Mouse (Mus musculus) neural tube, embryonic 14.5 days (tissue): Measurements from ENCODE around the gene Osbpl8. TPM values are rescaled to one million over a fixed set of nuclear protein-coding genes. Genes with fewer than 3 reads are reported as not detected.
"Not testable (repeated sequence)": the region's sequence is repeated elsewhere in the genome, so short reads cannot be mapped to it uniquely, and the experiment has no call there.

Experiments
- ATAC-seq: fragments of 200-750 bp; cut with Nextera tagmentation; 2 replicates; pipeline ENCODE4 v1.8.0; 2017; ENCODE audit warnings: low read depth, mild to moderate bottlenecking, moderate TSS enrichment, moderate library complexity
- H3K27ac ChIP-seq: fragments of 300-500 bp; sonication (generic); 2 replicates; pipeline ENCODE4 v1.5.1; 2014; ENCODE audit warnings: low read depth, mild to moderate bottlenecking, control low read depth, low read length, moderate library complexity, mixed read lengths
- H3K27me3 ChIP-seq: fragments of 300-500 bp; sonication (generic); 2 replicates; pipeline ENCODE4 v1.6.1; 2014; ENCODE audit warnings: low read length; ENCODE audit not compliant: control insufficient read depth, insufficient read depth
- H3K36me3 ChIP-seq: fragments of 300-500 bp; sonication (generic); 2 replicates; pipeline ENCODE4 v1.6.1; 2014; ENCODE audit warnings: low read length, mixed read lengths; ENCODE audit not compliant: control insufficient read depth, insufficient read depth
- H3K4me1 ChIP-seq: fragments of 300-500 bp; sonication (generic); 2 replicates; pipeline ENCODE4 v1.6.1; 2014; ENCODE audit warnings: low read length; ENCODE audit not compliant: control insufficient read depth, insufficient read depth
- H3K4me2 ChIP-seq: fragments of 300-500 bp; sonication (generic); 2 replicates; pipeline ENCODE4 v1.6.1; 2014; ENCODE audit warnings: mild to moderate bottlenecking, low read depth, low read length, control low read depth
- H3K4me3 ChIP-seq: fragments of 300-500 bp; sonication (generic); 2 replicates; pipeline ENCODE4 v1.5.1; 2014; ENCODE audit warnings: low read depth, low read length, control low read depth, mixed read lengths
- H3K9ac ChIP-seq: fragments of 300-500 bp; sonication (generic); replicated peaks from 2 replicates; pipeline ENCODE4 v1.6.1; 2014; ENCODE audit warnings: low read depth, mild to moderate bottlenecking, control low read depth, low read length, mixed read lengths
- H3K9me3 ChIP-seq: fragments of 300-500 bp; sonication (generic); 2 replicates; pipeline ENCODE4 v1.6.1; 2016; ENCODE audit warnings: low read length; ENCODE audit not compliant: control insufficient read depth
- WGBS: fragments of 180-500 bp; shearing (Covaris S2); extraction: QIAGEN DNeasy Blood & Tissue Kit; methylation state at CpG from one replicate; pipeline ENCODE4 v1.1.7; 2014; 5-methylcytosine and 5-hydroxymethylcytosine counted together
- polyA plus RNA-seq: library from polyadenylated mRNA; unstranded; fragments of >200 nt; fragmentation: Nextera tagmentation; extraction: Ambion mirVana; gene quantifications from 2 replicates; pipeline ENCODE4 v1.2.1, GENCODE M21; 2014

Osbpl8 gene
- polyA plus RNA-seq, 1 experiment from 2014 or later = 24.0 TPM

GRCm38 (mm10) chr10:111214084-111214483, 49.5 kb downstream of the Osbpl8 start:
- Histone ChIP-seq H3K4me2 (no peak overlapping the region), H3K9ac (no peak overlapping the region), H3K4me3 (no peak overlapping the region), H3K27ac (no peak overlapping the region), H3K4me1 (no peaks in the 10 kb centered on the region), H3K27me3 (no peaks in the 10 kb centered on the region), H3K36me3 (no peaks in the 10 kb centered on the region), H3K9me3 (no peaks in the 10 kb centered on the region)
- 97% methylated on average over 3 of the region's 3 CpGs for WGBS
- no peak for ATAC-seq

DNA sequence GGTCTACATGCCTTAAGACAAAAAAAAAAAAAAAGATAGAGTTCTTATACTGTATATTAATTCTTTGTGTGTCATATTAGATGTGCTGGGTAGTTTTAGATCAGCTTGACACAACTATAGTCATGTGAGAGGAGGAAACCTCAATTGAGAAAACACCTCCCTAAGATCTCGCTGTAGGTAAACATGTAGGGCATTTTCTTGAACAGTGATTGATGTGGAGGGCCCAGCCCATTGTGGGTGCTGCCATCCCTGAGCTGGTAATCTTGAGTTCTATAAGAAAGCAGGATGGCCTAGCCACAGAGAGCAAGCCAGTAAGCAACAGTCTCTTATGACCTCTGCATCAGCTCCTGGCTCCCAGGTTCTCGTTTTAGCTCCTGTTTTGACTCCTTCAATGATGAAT, 50.1 kb downstream of the Osbpl8 start:
- Histone ChIP-seq H3K27ac (no peak overlapping the region), H3K4me1 (no peaks in the 10 kb centered on the region), H3K9ac (no peak overlapping the region), H3K9me3 (no peaks in the 10 kb centered on the region), H3K4me2 (no peak overlapping the region), H3K36me3 (no peaks in the 10 kb centered on the region), H3K4me3 (no peak overlapping the region), H3K27me3 (no peaks in the 10 kb centered on the region)
- ATAC-seq = no peak
- 88% methylated on average over 2 of the region's 2 CpGs for WGBS

DNA sequence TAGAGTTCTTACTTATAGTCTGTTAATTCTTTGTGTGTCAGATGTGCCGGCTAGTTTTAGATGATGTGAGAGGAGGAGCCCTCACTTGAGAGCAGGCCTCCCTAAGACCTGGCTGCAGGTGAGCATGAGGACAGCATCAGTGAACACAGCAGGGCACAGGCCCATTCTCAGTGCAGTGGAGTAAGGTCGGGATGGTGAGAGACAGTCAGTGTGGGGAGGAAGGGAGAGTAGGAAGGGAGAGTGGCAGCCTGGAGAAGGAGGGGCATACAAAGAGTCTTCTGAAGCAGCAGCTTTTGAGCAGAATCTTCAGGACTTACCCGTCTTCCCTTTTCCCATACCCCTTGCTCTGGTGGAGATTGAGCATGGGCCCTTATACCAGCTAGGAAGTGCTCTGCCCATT, 51.0 kb downstream of the Osbpl8 start:
- H3K4me1 ChIP-seq = no peaks in the 10 kb centered on the region
- no peaks in the 10 kb centered on the region for H3K9me3 ChIP-seq
- WGBS = 77% methylated on average over 3 of the region's 3 CpGs
- no peaks in the 10 kb centered on the region for H3K36me3 ChIP-seq
- no peak overlapping the region for H3K27ac ChIP-seq
- H3K27me3 ChIP-seq = no peaks in the 10 kb centered on the region
- no peak overlapping the region for H3K4me3 ChIP-seq
- no peak overlapping the region for H3K9ac ChIP-seq
- H3K4me2 ChIP-seq = no peak overlapping the region
- ATAC-seq = no peak

- no peak overlapping the region for H3K4me3 ChIP-seq
- H3K9me3 ChIP-seq = no peaks in the 10 kb centered on the region
- no peak overlapping the region for H3K4me2 ChIP-seq
- H3K4me1 ChIP-seq = no peaks in the 10 kb centered on the region
- no peaks in the 10 kb centered on the region for H3K27me3 ChIP-seq
- ATAC-seq = no peak
- WGBS = 85% methylated on average over 3 of the region's 3 CpGs
- H3K36me3 ChIP-seq = no peaks in the 10 kb centered on the region
- no peak overlapping the region for H3K9ac ChIP-seq
- H3K27ac ChIP-seq = no peak overlapping the region
Measured at GRCm38 (mm10) chr10:111216111-111216510, 51.6 kb downstream of the Osbpl8 start.

- no peak for ATAC-seq
- WGBS = 81% methylated on average over 6 of the region's 6 CpGs
- Histone ChIP-seq H3K4me2 (no peak overlapping the region), H3K4me3 (no peak overlapping the region), H3K27me3 (no peaks in the 10 kb centered on the region), H3K27ac (no peak overlapping the region), H3K36me3 (no peaks in the 10 kb centered on the region), H3K9me3 (no peaks in the 10 kb centered on the region), H3K4me1 (no peaks in the 10 kb centered on the region), H3K9ac (no peak overlapping the region)
Measured at GRCm38 (mm10) chr10:111222535-111222934, 58.0 kb downstream of the Osbpl8 start.

DNA sequence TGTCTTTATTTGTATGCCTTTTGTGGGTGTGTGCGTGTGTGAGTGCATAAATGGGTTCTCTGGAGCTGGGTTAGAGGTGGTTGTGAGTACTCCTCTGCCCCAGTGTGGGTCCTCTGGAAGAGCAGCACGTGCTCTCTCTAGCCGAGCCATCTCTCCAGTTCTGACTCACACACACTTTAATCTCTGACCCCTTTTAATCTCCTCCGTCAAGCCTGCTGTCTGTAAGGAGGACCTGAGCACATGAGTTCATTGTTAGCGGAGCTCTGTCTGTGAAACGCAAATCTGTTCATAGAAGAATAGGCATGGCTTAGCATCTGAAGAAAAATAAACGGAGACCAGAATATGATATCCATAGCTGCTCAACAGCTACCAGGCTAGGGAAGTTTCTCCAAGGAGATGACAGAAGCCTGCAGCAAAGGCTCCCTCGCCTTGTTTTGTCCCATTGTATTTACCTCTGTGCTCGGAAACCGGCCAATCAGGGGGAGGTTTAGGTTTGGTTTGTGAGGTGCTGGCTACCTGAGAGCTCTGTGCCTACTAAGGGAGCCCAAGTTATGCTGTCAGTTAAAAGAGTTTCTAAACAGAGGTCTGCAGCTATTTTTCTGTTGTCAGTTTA, 58.8 kb downstream of the Osbpl8 start:
- WGBS = 47% methylated on average over 10 of the region's 10 CpGs
- 0 out of 2 replicates have a peak, but pooled peaks have one; percentile 26 for ATAC-seq
- no peak overlapping the region for H3K27ac ChIP-seq

GRCm38 (mm10) chr10:111224696-111225095, 60.1 kb downstream of the Osbpl8 start:
- Histone ChIP-seq H3K36me3 (no peaks in the 10 kb centered on the region), H3K9me3 (no peaks in the 10 kb centered on the region), H3K27ac (no peak overlapping the region), H3K4me3 (no peak overlapping the region), H3K27me3 (no peaks in the 10 kb centered on the region), H3K9ac (no peak overlapping the region), H3K4me2 (no peak overlapping the region), H3K4me1 (no peaks in the 10 kb centered on the region)
- ATAC-seq = no peak
- WGBS = 92% methylated on average over 4 of the region's 4 CpGs

More for the DNA sequence above, 58.8 kb downstream of the Osbpl8 start:
- Histone ChIP-seq H3K4me2 (no peak overlapping the region), H3K4me1 (no peaks in the 10 kb centered on the region), H3K27me3 (no peaks in the 10 kb centered on the region), H3K4me3 (no peak overlapping the region), H3K9ac (no peak overlapping the region), H3K9me3 (no peaks in the 10 kb centered on the region), H3K36me3 (no peaks in the 10 kb centered on the region)

DNA sequence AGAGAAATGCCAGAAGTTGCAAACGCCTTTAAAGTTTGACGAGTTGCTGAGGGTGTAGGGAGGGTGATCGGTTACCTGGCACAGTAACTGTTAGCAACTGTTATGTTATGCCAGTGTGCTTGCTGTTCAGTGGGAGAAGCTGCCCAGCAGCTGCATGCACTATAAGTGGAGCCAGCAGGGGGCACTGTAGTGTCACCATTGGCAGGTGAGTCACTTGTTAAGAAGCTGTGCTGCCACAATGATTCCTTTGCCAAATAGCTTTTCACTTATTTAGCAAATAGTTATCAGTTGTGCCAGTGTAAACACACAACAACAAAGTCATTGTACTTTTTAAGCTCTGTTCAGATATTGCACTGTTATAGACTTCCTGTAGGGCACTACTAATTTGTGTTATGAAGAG, 62.0 kb downstream of the Osbpl8 start:
- Histone ChIP-seq H3K4me1 (no peaks in the 10 kb centered on the region), H3K27me3 (no peaks in the 10 kb centered on the region), H3K4me2 (no peak overlapping the region), H3K27ac (no peak overlapping the region), H3K9me3 (no peaks in the 10 kb centered on the region), H3K9ac (no peak overlapping the region), H3K4me3 (no peak overlapping the region), H3K36me3 (no peaks in the 10 kb centered on the region)
- ATAC-seq = peak; percentile 56
- 31% methylated on average over 3 of the region's 3 CpGs for WGBS

DNA sequence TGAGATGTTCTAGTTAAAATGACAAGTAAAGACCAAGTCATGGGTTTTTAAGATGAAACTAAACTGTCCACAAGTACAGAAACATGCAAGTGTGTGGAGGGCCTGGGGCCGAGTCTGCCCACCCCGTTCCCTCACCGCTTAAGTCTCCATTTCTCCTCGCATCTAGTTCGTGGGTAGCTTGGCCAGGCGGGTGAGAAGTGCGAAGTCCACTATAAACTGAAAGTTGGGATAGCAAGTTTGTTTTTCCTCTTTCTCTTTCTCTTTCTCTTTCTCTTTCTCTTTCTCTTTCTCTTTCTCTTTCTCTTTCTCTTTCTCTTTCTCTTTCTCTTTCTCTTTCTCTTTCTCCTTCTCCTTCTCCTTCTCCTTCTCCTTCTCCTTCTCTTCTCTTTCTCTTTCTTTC, 67.7 kb downstream of the Osbpl8 start:
- not testable (repeated sequence) for H3K4me2 ChIP-seq, H3K36me3 ChIP-seq, H3K9ac ChIP-seq, H3K4me3 ChIP-seq, H3K9me3 ChIP-seq, H3K27ac ChIP-seq, H3K4me1 ChIP-seq, H3K27me3 ChIP-seq, ATAC-seq
- WGBS = 91% methylated on average over 7 of the region's 7 CpGs
